In the genomic region with DNA sequence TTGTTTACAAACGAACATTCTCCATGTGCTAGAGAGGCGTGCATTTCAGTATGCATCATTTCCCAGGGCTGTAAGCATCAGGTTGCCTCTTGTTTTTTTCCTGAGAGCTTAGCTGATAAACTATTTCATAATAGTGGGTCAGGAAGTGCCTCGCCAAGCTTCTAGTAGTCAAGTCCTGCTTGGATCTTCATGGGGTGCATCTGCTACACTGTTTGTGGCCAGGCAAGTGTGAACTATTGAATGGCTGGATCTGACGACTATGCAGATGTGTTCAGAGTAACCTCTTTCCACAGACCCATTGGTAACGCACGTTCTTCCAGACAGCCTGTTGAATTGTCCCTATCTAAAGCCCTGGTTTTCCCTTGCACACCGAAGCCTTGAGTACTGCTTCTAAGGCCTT, we compare ENCODE assay signal across 25 mouse cellular contexts.
A peak's percentile ranks its signal among the peaks of the same experiment; 100 is the strongest.
DNase-seq lines count a peak whose midpoint lies in the region; ATAC-seq and TF ChIP-seq lines count a peak whose summit lies in the region.
"Had no signal": no experiment of that assay in that cellular context is flagged by ENCODE, and none has a peak within 500 bp of the region (broad histone marks: within the 10 kb centered on the region; RNA-seq: fewer than 3 reads in every experiment).

No protein-coding gene starts in this region.

- DNase-seq in gastrocnemius, adult 2 months = no peak
- DNase-seq in gastrocnemius, adult 18-20 months (ENCODE audit: low spot score) = no peak
- peak; percentile 36 to 40 for DNase-seq in heart, adult 18-20 months
- DNase-seq in heart, adult 2 months = no peak
- peak; percentile 31 for DNase-seq in midbrain, embryonic 11.5 days (ENCODE audit: low spot score, missing footprints)
- no peak for DNase-seq in midbrain, embryonic 10.5 days (ENCODE audit: low spot score)
- DNase-seq: adrenal gland, adult 8-10 months; adrenal gland, postnatal 14 days; adrenal gland, postnatal 36 days; cerebellum, adult 11-12 months; cerebellum, adult 2 months; cerebellum, adult 9-10 months; cerebellum, postnatal 10 days; cerebellum, postnatal 25 days; forebrain, postnatal 0 days had no signal

- intact Hi-C loops in gastrocnemius, adult 2 months (cut with DNase I) = no loop called here
- intact Hi-C loops in heart, adult 2 months (cut with DNase I) = no loop called here

- WGBS in heart, adult 2 months = 83% methylated on average over 7 of the region's 7 CpGs
- WGBS in midbrain, embryonic 11.5 days = 90% methylated on average over 7 of the region's 7 CpGs
- WGBS in midbrain, embryonic 10.5 days = 90% methylated on average over 7 of the region's 7 CpGs
- 92% methylated on average over 7 of the region's 7 CpGs for WGBS in forebrain, embryonic 12.5 days

- no peak overlapping the region for H3K9ac ChIP-seq in heart, adult 2 months (ENCODE audit: low read depth, low read length)
- H3K9ac ChIP-seq in midbrain, embryonic 11.5 days (ENCODE audit: low read length) = no peak overlapping the region
- H3K9ac ChIP-seq in forebrain, embryonic 12.5 days = no peak overlapping the region
- H3K9ac ChIP-seq: embryonic facial prominence, embryonic 12.5 days; forebrain, embryonic 13.5 days; forebrain, embryonic 15.5 days; forebrain, postnatal 0 days had no signal

- H3K4me1 ChIP-seq in heart, adult 2 months (ENCODE audit: control insufficient read depth, insufficient read depth, low read length) = peaks cover 2% of the 10 kb centered on the region; the same call in 1 of the 2 replicates
- H3K4me1 ChIP-seq in midbrain, embryonic 11.5 days (ENCODE audit: control insufficient read depth, insufficient read depth, low read length) = no peaks in the 10 kb centered on the region
- no peaks in the 10 kb centered on the region for H3K4me1 ChIP-seq in midbrain, embryonic 10.5 days
- peaks cover 6% of the 10 kb centered on the region for H3K4me1 ChIP-seq in embryonic fibroblast, embryonic 13.5 days (ENCODE audit: control insufficient read depth, insufficient read depth, low read length)
- H3K4me1 ChIP-seq in forebrain, embryonic 12.5 days = 0 out of 2 replicates have a peak, but pooled peaks cover 3% of the 10 kb centered on the region
- H3K4me1 ChIP-seq: embryonic facial prominence, embryonic 10.5 days; embryonic facial prominence, embryonic 12.5 days; forebrain, embryonic 10.5 days had no signal

- no peaks in the 10 kb centered on the region for H3K36me3 ChIP-seq in heart, adult 2 months (ENCODE audit: control insufficient read depth, insufficient read depth, low read length)
- H3K36me3 ChIP-seq in midbrain, embryonic 11.5 days (ENCODE audit: control insufficient read depth, insufficient read depth, low read length) = peaks cover 8% of the 10 kb centered on the region
- peaks cover 95% of the 10 kb centered on the region for H3K36me3 ChIP-seq in midbrain, embryonic 10.5 days
- peaks cover 51% of the 10 kb centered on the region for H3K36me3 ChIP-seq in forebrain, embryonic 12.5 days (replicated peaks)

- no peak for ATAC-seq in midbrain, embryonic 11.5 days (ENCODE audit: low FRiP score)
- ATAC-seq in forebrain, embryonic 12.5 days (ENCODE audit: low FRiP score) = no peak
- ATAC-seq: activated CD4-positive, CD25-positive, alpha-beta regulatory T cell, adult 4 months; forebrain, embryonic 13.5 days; forebrain, embryonic 15.5 days; forebrain, postnatal 0 days; Patski had no signal

- H3K27me3 ChIP-seq in heart, adult 2 months (ENCODE audit: control insufficient read depth, insufficient read depth, low read length) = no peaks in the 10 kb centered on the region
- H3K27me3 ChIP-seq in midbrain, embryonic 11.5 days (ENCODE audit: control insufficient read depth, insufficient read depth, low read length) = no peaks in the 10 kb centered on the region
- H3K27me3 ChIP-seq in midbrain, embryonic 10.5 days (ENCODE audit: low read depth, poor library complexity, severe bottlenecking) = no peaks in the 10 kb centered on the region
- H3K27me3 ChIP-seq in forebrain, embryonic 12.5 days = no peaks in the 10 kb centered on the region
- H3K27me3 ChIP-seq: embryonic facial prominence, embryonic 12.5 days; forebrain, embryonic 13.5 days; forebrain, embryonic 15.5 days; Patski had no signal

- no peak for TF ChIP-seq POLR2A in heart, adult 2 months (IDR thresholded peaks at IDR 0.05; ENCODE audit: insufficient read depth, low read depth, low read length)
- no peak for TF ChIP-seq POLR2A in embryonic fibroblast, embryonic 13.5 days (IDR thresholded peaks at IDR 0.05; ENCODE audit: low read depth, low read length)

- peak overlapping the region; percentile 3; the same call in 1 of the 2 replicates for H3K27ac ChIP-seq in gastrocnemius, adult 2 months
- no peak overlapping the region for H3K27ac ChIP-seq in heart, adult 2 months
- no peak overlapping the region for H3K27ac ChIP-seq in midbrain, embryonic 11.5 days (ENCODE audit: low read depth, low read length)
- H3K27ac ChIP-seq in midbrain, embryonic 10.5 days (replicated peaks) = no peak overlapping the region
- 0 out of 2 replicates have a peak overlapping the region, but pooled peaks have one; percentile 32 for H3K27ac ChIP-seq in embryonic fibroblast, embryonic 13.5 days (ENCODE audit: insufficient read depth, low read length)
- no peak overlapping the region for H3K27ac ChIP-seq in forebrain, embryonic 12.5 days
- H3K27ac ChIP-seq: embryonic facial prominence, embryonic 10.5 days; embryonic facial prominence, embryonic 12.5 days; forebrain, embryonic 10.5 days; forebrain, embryonic 13.5 days; forebrain, embryonic 15.5 days had no signal

- no peak for TF ChIP-seq EP300 in heart, adult 2 months (IDR thresholded peaks at IDR 0.05; ENCODE audit: insufficient read depth, low read depth, low read length)

- H3K4me2 ChIP-seq in midbrain, embryonic 11.5 days = no peak overlapping the region
- no peak overlapping the region for H3K4me2 ChIP-seq in forebrain, embryonic 12.5 days
- H3K4me2 ChIP-seq: embryonic facial prominence, embryonic 12.5 days; forebrain, embryonic 13.5 days; forebrain, embryonic 15.5 days had no signal

- H3K4me3 ChIP-seq in gastrocnemius, adult 2 months = no peak overlapping the region
- H3K4me3 ChIP-seq in heart, adult 2 months = no peak overlapping the region
- no peak overlapping the region for H3K4me3 ChIP-seq in midbrain, embryonic 11.5 days (ENCODE audit: low read depth, low read length)
- no peak overlapping the region for H3K4me3 ChIP-seq in midbrain, embryonic 10.5 days
- H3K4me3 ChIP-seq in embryonic fibroblast, embryonic 13.5 days (ENCODE audit: insufficient read depth, low read length) = no peak overlapping the region
- no peak overlapping the region for H3K4me3 ChIP-seq in forebrain, embryonic 12.5 days (replicated peaks)
- H3K4me3 ChIP-seq: embryonic facial prominence, embryonic 10.5 days; embryonic facial prominence, embryonic 12.5 days; erythroblast, embryonic 14.5 days; forebrain, embryonic 10.5 days; forebrain, embryonic 13.5 days; forebrain, embryonic 15.5 days had no signal

- no peak for TF ChIP-seq CTCF in gastrocnemius, adult 2 months (IDR thresholded peaks at IDR 0.05)
- no peak for TF ChIP-seq CTCF in heart, adult 2 months (IDR thresholded peaks at IDR 0.05)
- no peak for TF ChIP-seq CTCF in embryonic fibroblast, embryonic 13.5 days (IDR thresholded peaks at IDR 0.05; ENCODE audit: borderline replicate concordance, insufficient read depth, low read length)

- H3K79me2 ChIP-seq in heart, adult 2 months (replicated peaks; ENCODE audit: control insufficient read depth, insufficient read depth, low read length) = no peaks in the 10 kb centered on the region; the same call in 1 of the 2 replicates

- H3K9me3 ChIP-seq in midbrain, embryonic 11.5 days (ENCODE audit: control insufficient read depth, low read length) = no peaks in the 10 kb centered on the region
- H3K9me3 ChIP-seq in midbrain, embryonic 10.5 days (replicated peaks) = no peaks in the 10 kb centered on the region
- no peaks in the 10 kb centered on the region for H3K9me3 ChIP-seq in forebrain, embryonic 12.5 days
- H3K9me3 ChIP-seq: embryonic facial prominence, embryonic 10.5 days; embryonic facial prominence, embryonic 12.5 days; forebrain, embryonic 10.5 days; forebrain, embryonic 13.5 days; forebrain, embryonic 15.5 days had no signal

Comparison
In these comparisons a context has a peak if more than half of its experiments do, and no peak if none do; other contexts are left out.
1. DNase-seq: peak in heart, adult 18-20 months (2 of 2) and midbrain, embryonic 11.5 days (single experiment); none in gastrocnemius, adult 2 months (single experiment), gastrocnemius, adult 18-20 months (single experiment), heart, adult 2 months (0 of 2) and midbrain, embryonic 10.5 days (single experiment).
2. H3K27ac ChIP-seq: peak in gastrocnemius, adult 2 months (single experiment) and embryonic fibroblast, embryonic 13.5 days (single experiment); none in heart, adult 2 months (single experiment), midbrain, embryonic 11.5 days (single experiment), midbrain, embryonic 10.5 days (single experiment) and forebrain, embryonic 12.5 days (single experiment).